Mouse (Mus musculus) ES-E14 (cell line): ENCODE measurements around the gene Olfr644. TPM values are rescaled to one million over a fixed set of nuclear protein-coding genes. Genes with fewer than 3 reads are reported as not detected.

ENCODE experiments used
- DNase-seq: peaks from one replicate; pipeline ENCODE4 v3.0.0-alpha.2; 2013; ENCODE audit warnings: low read depth, low spot score
- H3K27ac ChIP-seq: 2 replicates; pipeline ENCODE4 v1.5.1; 2012; ENCODE audit warnings: low read depth, mild to moderate bottlenecking, low read length, moderate library complexity, mixed read lengths; ENCODE audit not compliant: poor library complexity, insufficient read depth, severe bottlenecking
- H3K36me3 ChIP-seq: 2 replicates; pipeline ENCODE4 v1.6.1; 2012; ENCODE audit warnings: mild to moderate bottlenecking, low read length, moderate library complexity, mixed read lengths; ENCODE audit not compliant: control insufficient read depth, poor library complexity, insufficient read depth, severe bottlenecking
- H3K4me1 ChIP-seq, 2 experiments: fragments of 150-350 bp in 1 of 2; sonication (generic) in 1 of 2; 2 replicates each; pipeline ENCODE4 v1.6.1; 2012; ENCODE audit warnings: low read length in 2 of 2, mild to moderate bottlenecking in 1 of 2, mixed read lengths in 1 of 2; ENCODE audit not compliant: control insufficient read depth in 2 of 2, insufficient read depth in 2 of 2, poor library complexity in 1 of 2
- H3K4me3 ChIP-seq, 2 experiments: fragments of 150-350 bp in 1 of 2; sonication (generic) in 1 of 2; 2 replicates each; pipeline ENCODE4 v1.5.1; 2012; ENCODE audit warnings: low read length in 2 of 2, low read depth in 1 of 2, mild to moderate bottlenecking in 1 of 2, mixed read lengths in 1 of 2; ENCODE audit not compliant: insufficient read depth in 1 of 2, poor library complexity in 1 of 2, severe bottlenecking in 1 of 2
- H3K9ac ChIP-seq: 2 replicates; pipeline ENCODE4 v1.6.1; 2012; ENCODE audit warnings: low read depth, mild to moderate bottlenecking, low read length, mixed read lengths; ENCODE audit not compliant: poor library complexity, insufficient read depth, severe bottlenecking
- H3K9me3 ChIP-seq: fragments of 150-350 bp; sonication (generic); 2 replicates; pipeline ENCODE4 v1.6.1; 2012; ENCODE audit warnings: low read depth, mild to moderate bottlenecking, low read length; ENCODE audit not compliant: control insufficient read depth, insufficient read depth
- CHD2 ChIP-seq: IDR thresholded peaks from 2 replicates; pipeline ENCODE4 v1.6.1; 2014; ENCODE audit warnings: mild to moderate bottlenecking, low read depth, low read length, inconsistent platforms
- HCFC1 ChIP-seq: IDR thresholded peaks from 2 replicates; pipeline ENCODE4 v1.6.1; 2012; ENCODE audit warnings: low read length, inconsistent platforms, borderline replicate concordance; ENCODE audit not compliant: insufficient read depth
- MAFK ChIP-seq: IDR thresholded peaks from 2 replicates; pipeline ENCODE4 v1.6.1; 2014; ENCODE audit warnings: mild to moderate bottlenecking, low read depth, low read length, inconsistent platforms; ENCODE audit not compliant: insufficient read depth
- ZC3H11A ChIP-seq: IDR thresholded peaks from 2 replicates; pipeline ENCODE4 v1.6.1; 2012; ENCODE audit warnings: low read depth, mild to moderate bottlenecking, inconsistent platforms, low read length, borderline replicate concordance
- ZNF384 ChIP-seq: IDR thresholded peaks from 2 replicates; pipeline ENCODE4 v1.6.1; 2012; ENCODE audit warnings: low read depth, low read length, inconsistent platforms
- in situ Hi-C, 2 experiments: fragments of 600-800 bp; cut with MboI; formaldehyde crosslinking; loops; one replicate each; pipeline ENCODE4 v1.15.1; 2025; ENCODE audit warnings: low sequenced_read_pairs in 2 of 2, inconsistent platforms in 1 of 2; ENCODE audit not compliant: unreplicated experiment in 2 of 2
- total RNA-seq: library from RNA; depleted of rRNA; stranded (reverse); fragments of 300-350 nt; gene quantifications from 2 replicates; pipeline ENCODE4 v1.2.3, GENCODE M21; 2012

Gene Olfr644
- total RNA-seq, 1 experiment: not detected

DNA sequence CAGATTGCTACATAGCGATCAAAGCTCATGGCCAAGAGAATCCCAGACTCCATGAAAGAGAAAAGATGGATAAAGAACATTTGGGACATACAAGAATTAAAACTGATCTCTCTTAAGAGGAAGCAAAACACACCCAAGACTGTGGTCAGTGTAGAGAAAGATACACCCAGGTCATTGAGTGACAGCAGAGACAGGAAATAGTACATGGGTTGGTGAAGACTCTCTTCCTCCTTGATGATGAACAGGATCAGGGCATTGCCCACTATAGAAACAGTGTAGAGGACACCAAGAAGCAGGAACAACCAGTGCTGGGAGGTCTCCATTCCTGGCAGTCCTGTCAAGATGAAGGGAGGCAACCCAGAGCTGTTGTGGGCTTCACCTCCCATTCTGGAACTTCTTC, 12.5 kb downstream of the Olfr644 start:
- H3K4me1 ChIP-seq: no peaks in the 10 kb centered on the region
- H3K4me3 ChIP-seq: no peak overlapping the region
- in situ Hi-C loops: no loop called here
- H3K27ac ChIP-seq: no peak overlapping the region
- DNase-seq: no peak
- TF ChIP-seq HCFC1: no peak
- TF ChIP-seq MAFK: no peak
- no peak for TF ChIP-seq ZC3H11A
- TF ChIP-seq CHD2: no peak
- TF ChIP-seq ZNF384: no peak
- no peaks in the 10 kb centered on the region for H3K9me3 ChIP-seq
- H3K36me3 ChIP-seq: no peaks in the 10 kb centered on the region
- H3K9ac ChIP-seq: no peak overlapping the region

DNA sequence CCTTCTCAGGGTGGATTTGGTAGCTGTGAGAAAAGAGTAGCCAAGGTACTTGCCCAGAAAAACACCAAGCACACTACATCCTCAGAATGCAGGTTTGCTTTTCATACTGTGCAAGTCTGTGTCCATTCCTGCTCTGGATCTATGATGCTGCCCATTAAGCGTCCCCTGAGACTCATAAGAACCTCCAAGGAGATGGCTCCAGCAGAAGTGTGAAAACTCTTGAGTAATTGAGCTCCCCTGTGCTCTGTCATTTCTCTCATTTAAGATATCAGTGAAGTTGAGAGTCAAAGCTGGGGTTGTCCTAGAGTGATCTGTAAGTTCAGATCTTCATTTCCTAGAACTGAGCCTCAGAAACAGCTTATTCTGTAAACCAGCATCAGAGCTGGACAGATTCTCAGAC, 19.1 kb downstream of the Olfr644 start, which contains the start of gene Olfr642:
Olfr642 (minus strand) TSS at position 101 of the 400 bp plus-strand sequence.
- no peak for TF ChIP-seq ZC3H11A
- no peak for TF ChIP-seq ZNF384
- TF ChIP-seq HCFC1: no peak
- TF ChIP-seq MAFK: no peak
- TF ChIP-seq CHD2: no peak

DNA sequence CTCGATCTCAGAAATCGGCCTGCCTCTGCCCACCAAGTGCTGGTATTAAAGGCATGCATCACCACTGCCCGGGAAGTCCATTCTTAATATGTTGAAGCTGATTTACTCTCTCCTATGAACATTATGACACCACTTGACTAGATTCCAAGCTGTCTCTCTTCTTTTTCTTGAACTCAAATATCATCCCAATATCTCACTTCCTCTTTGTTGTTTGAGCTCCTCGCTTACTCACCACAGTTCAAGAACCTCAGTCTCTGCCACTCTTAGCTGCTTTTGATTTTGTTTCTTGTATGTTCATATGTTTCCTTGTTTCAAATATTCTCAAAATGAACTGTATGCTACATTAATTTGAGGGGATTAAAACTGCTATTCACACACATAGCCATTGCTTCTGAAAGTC, 20.9 kb downstream of the Olfr644 start:
- no peaks in the 10 kb centered on the region for H3K36me3 ChIP-seq
- H3K4me3 ChIP-seq: no peak overlapping the region
- no peak for DNase-seq
- no peak for TF ChIP-seq MAFK
- TF ChIP-seq ZC3H11A: no peak
- TF ChIP-seq HCFC1: no peak
- no peak for TF ChIP-seq ZNF384
- no peak for TF ChIP-seq CHD2
- no peaks in the 10 kb centered on the region for H3K9me3 ChIP-seq
- no peak overlapping the region for H3K27ac ChIP-seq
- H3K9ac ChIP-seq: no peak overlapping the region
- in situ Hi-C loops: no loop called here
- no peaks in the 10 kb centered on the region for H3K4me1 ChIP-seq

More for the DNA sequence above, 19.1 kb downstream of the Olfr644 start, which contains the start of gene Olfr642:
- H3K9me3 ChIP-seq: no peaks in the 10 kb centered on the region
- no peaks in the 10 kb centered on the region for H3K36me3 ChIP-seq
- no peak within 1 kb of the TSS for H3K4me3 ChIP-seq
- DNase-seq: no peak
- no peak within 1 kb of the TSS for H3K9ac ChIP-seq
- H3K27ac ChIP-seq: no peak within 1 kb of the TSS
- in situ Hi-C loops: no loop called here
- H3K4me1 ChIP-seq: no peaks in the 10 kb centered on the region

DNA sequence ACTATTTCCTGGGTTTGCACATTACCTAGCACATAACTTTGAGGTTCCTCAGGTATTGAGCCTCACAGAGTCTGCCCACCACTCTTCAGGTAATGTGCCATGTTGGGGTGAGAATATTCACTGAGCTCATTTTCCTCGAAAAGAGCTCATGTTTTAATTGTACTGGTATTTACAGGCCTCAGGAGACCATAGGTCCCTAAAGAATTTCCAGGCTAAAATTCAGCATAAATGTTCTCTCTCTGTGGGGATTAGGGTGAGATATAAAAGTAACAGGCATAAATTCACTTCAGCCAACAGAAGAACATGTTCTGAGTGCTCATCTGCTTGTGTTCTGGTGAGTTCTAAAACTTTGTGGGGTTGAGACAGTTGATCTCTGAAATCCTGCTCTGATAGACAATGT, 36.5 kb downstream of the Olfr644 start, which contains the start of gene Olfr641:
Olfr641 (plus strand) TSS at position 301 of the 400 bp plus-strand sequence.
- Histone ChIP-seq H3K36me3 (no peaks in the 10 kb centered on the region), H3K9me3 (no peaks in the 10 kb centered on the region), H3K4me3 (peak within 1 kb of the TSS in 1 of 2 experiments; percentile 32; a peak in 1 of 4 replicates), H3K9ac (no peak within 1 kb of the TSS), H3K4me1 (no peaks in the 10 kb centered on the region), H3K27ac (no peak within 1 kb of the TSS)
- TF ChIP-seq ZC3H11A: no peak
- no peak for TF ChIP-seq MAFK
- TF ChIP-seq HCFC1: no peak
- TF ChIP-seq ZNF384: no peak
- no peak for TF ChIP-seq CHD2
- in situ Hi-C loops: no loop called here
- no peak for DNase-seq

DNA sequence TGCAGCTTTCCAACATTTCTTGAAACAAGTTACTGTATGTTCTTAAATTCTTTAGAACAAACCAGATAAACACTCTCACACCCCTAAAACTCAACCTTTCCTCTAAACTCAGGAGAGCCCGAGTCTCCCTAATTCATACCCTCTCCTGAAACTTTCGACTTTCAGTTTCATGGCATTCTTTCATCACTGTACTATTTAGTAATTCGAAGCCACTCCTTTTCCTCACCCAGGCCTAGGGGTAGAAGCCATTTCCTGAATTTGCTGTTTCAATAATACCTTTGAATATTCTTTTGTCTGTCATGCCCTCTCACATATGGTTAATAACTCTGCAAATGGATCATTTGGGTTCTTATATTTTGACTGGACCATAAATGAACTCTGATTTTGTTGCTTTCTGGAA, 44.7 kb downstream of the Olfr644 start:
- no peak overlapping the region for H3K27ac ChIP-seq
- in situ Hi-C loops: no loop called here
- no peaks in the 10 kb centered on the region for H3K4me1 ChIP-seq
- H3K36me3 ChIP-seq: no peaks in the 10 kb centered on the region
- DNase-seq: no peak
- H3K4me3 ChIP-seq: no peak overlapping the region
- H3K9me3 ChIP-seq: no peaks in the 10 kb centered on the region
- no peak overlapping the region for H3K9ac ChIP-seq
- TF ChIP-seq ZNF384 (no peak), MAFK (no peak)
